Mouse (Mus musculus) thymus, adult 2 months (tissue): ENCODE results near the gene Gm17402. TPM values are rescaled to one million over a fixed set of nuclear protein-coding genes. Genes with fewer than 3 reads are reported as not detected.
A peak's percentile ranks its signal among the peaks of the same experiment; 100 is the strongest.

ENCODE experiments used
- DNase-seq: peaks from one replicate; pipeline ENCODE4 v3.0.0; 2021
- H3K27ac ChIP-seq: fragments of 200-500 bp; 2 replicates; pipeline ENCODE4 v1.5.1; 2012; ENCODE audit warnings: low read length, control low read depth; ENCODE audit not compliant: control insufficient read depth, insufficient read depth
- H3K27me3 ChIP-seq: fragments of 200-500 bp; 2 replicates; pipeline ENCODE4 v1.6.1; 2012; ENCODE audit warnings: mild to moderate bottlenecking, low read length, moderate library complexity, mixed read lengths; ENCODE audit not compliant: control insufficient read depth, insufficient read depth
- H3K36me3 ChIP-seq: fragments of 200-500 bp; 2 replicates; pipeline ENCODE4 v1.6.1; 2012; ENCODE audit warnings: mild to moderate bottlenecking, low read length, moderate library complexity; ENCODE audit not compliant: control insufficient read depth, insufficient read depth
- H3K4me1 ChIP-seq: fragments of 200-500 bp; replicated peaks from 2 replicates; pipeline ENCODE4 v1.6.1; 2012; ENCODE audit warnings: low read length; ENCODE audit not compliant: control insufficient read depth, insufficient read depth
- H3K4me3 ChIP-seq: fragments of 200-500 bp; 2 replicates; pipeline ENCODE4 v1.5.1; 2012; ENCODE audit warnings: mild to moderate bottlenecking, low read length, control low read depth, moderate library complexity; ENCODE audit not compliant: control insufficient read depth, insufficient read depth
- CTCF ChIP-seq: fragments of 200-500 bp; IDR thresholded peaks from 2 replicates; pipeline ENCODE4 v1.5.1; 2012; ENCODE audit warnings: mild to moderate bottlenecking, control low read depth, low read length, moderate library complexity, borderline replicate concordance; ENCODE audit not compliant: control insufficient read depth, poor library complexity, insufficient read depth; ENCODE audit errors: extremely low read depth
- POLR2A ChIP-seq: fragments of 200-500 bp; IDR thresholded peaks from 2 replicates; pipeline ENCODE4 v1.6.1; 2012; ENCODE audit warnings: mild to moderate bottlenecking, low read length, control low read depth, moderate library complexity; ENCODE audit not compliant: control insufficient read depth, poor library complexity, insufficient read depth; ENCODE audit errors: extremely low read depth
- WGBS: fragments of 180-500 bp; shearing (Covaris S2); methylation state at CpG from one replicate; pipeline ENCODE4 v1.1.7; 2018; 5-methylcytosine and 5-hydroxymethylcytosine counted together
- polyA plus RNA-seq: library from polyadenylated mRNA; depleted of rRNA; stranded (reverse); fragments of >200 nt; gene quantifications from 2 replicates; pipeline ENCODE4 v1.2.3, GENCODE M21; 2012

Gene Gm17402
- polyA plus RNA-seq, 1 experiment = not detected

DNA sequence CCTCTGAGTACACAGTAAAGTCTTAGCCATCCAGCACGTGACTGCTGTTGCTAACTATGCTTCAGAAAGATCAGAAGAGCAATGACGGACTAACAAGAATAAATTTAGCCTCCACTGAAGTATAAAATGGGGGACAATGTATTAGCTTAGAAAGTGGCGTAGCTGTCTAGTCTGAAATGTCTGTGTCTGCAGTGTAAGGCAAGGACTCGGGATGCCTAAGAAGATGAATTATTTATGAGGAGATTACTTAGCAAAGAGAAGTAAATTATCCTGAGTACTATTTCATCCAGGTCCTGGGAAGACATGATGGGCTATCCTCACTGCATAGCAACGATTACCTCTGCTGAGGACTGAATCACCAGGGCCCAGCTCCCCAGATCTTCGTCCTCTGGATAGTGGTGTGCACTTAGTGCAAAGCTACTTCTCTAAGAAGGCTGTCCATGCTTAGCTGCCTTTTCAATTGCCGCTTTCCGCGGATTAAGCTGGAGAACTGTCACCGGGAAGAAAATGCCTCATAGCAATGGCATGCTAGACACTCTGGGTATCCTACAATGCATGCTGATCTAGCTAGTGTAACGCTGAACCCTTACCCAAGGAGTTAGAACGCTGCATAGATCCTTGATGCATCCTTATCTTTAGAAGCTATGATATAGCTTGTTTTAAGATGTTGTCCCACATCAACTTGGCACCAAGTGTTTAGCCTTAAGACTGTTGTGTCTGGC lies 23.4 kb downstream of the Gm17402 start:
- no peak overlapping the region for H3K27ac ChIP-seq
- H3K4me3 ChIP-seq = no peak overlapping the region
- no peaks in the 10 kb centered on the region for H3K27me3 ChIP-seq
- H3K4me1 ChIP-seq = peaks cover 4% of the 10 kb centered on the region
- DNase-seq = no peak
- TF ChIP-seq CTCF (no peak), POLR2A (no peak)
- WGBS = 92% methylated on average over 12 of the region's 12 CpGs
- H3K36me3 ChIP-seq = no peaks in the 10 kb centered on the region

DNA sequence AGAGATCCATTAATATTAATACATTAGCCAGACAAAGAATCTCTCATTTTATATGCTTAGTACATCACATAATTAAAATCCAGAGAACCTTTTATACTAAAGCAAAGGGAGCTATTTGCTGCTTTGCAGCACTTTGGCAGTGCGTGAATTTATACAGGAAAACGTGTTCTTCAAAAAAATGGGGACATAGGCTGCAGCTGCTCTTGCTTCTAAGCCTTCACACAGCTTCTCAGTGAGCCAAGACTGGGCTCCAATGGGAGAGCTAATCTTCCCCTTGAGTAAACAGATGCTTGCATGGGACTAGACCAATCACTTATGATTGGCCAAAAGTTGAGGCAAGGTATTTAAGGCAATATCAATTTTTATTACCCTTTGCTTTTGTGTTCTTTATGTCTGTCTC lies 28.3 kb downstream of the Gm17402 start:
- Histone ChIP-seq H3K36me3 (no peaks in the 10 kb centered on the region), H3K4me1 (no peaks in the 10 kb centered on the region), H3K27me3 (no peaks in the 10 kb centered on the region), H3K27ac (no peak overlapping the region), H3K4me3 (no peak overlapping the region)
- 90% methylated on average over 2 of the region's 2 CpGs for WGBS
- no peak for DNase-seq
- TF ChIP-seq CTCF (no peak), POLR2A (no peak)

DNA sequence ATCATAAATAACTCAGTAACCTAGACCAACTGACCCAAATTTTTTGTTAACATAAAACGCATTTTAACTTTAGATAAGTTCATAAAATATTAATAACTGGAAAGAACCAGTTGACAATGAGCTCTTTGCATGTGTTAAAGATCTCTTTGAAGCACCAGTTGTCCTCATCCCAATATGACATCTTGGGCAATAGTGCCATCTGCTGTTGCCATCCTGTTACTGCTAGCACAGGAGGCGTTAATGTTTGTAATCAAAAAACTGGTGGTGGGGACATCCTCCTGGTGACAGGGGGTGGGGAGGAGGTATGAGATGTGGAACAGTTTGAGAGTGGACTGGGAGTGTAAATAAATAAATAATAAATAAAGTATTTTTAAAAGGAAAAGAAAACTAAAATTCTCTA lies 30.4 kb downstream of the Gm17402 start:
- Histone ChIP-seq H3K36me3 (no peaks in the 10 kb centered on the region), H3K27me3 (no peaks in the 10 kb centered on the region), H3K27ac (no peak overlapping the region), H3K4me3 (no peak overlapping the region), H3K4me1 (no peaks in the 10 kb centered on the region)
- 49% methylated on average over 2 of the region's 2 CpGs for WGBS
- no peak for TF ChIP-seq POLR2A
- TF ChIP-seq CTCF = no peak
- peak; percentile 55 for DNase-seq

DNA sequence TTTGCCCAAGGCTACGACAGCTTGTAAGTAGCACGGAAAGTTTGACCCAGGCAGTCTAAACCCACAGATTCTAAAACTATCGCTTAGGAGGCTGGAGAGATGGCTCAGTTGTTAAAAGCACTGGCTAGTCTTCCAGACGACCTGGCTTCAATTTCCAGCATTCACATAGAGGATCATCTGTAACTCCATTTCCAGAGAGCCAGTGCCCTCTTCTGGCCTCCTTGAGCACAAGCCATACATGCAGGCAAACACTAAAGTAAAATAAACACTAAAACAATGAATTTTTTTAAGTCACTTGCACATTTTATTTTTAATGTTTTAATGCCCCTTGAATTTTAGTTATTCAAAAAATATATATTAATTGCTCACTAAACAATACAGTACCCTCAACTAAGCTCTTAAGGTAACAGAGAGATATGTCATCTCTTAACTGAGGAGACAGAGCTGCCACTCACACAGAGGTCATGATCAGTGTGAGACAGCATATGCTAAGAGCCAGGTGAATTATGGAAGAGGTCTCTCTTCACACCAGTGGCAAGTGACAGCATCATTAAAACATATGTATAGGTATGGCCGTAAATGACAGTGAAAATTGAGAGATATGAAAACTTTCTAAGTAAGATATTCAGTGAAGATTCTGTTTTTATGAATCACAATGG lies 31.8 kb downstream of the Gm17402 start:
- Histone ChIP-seq H3K27ac (no peak overlapping the region), H3K36me3 (no peaks in the 10 kb centered on the region), H3K4me3 (no peak overlapping the region), H3K4me1 (no peaks in the 10 kb centered on the region), H3K27me3 (no peaks in the 10 kb centered on the region)
- WGBS = 89% methylated on average over 5 of the region's 5 CpGs
- no peak for DNase-seq
- TF ChIP-seq CTCF (no peak), POLR2A (no peak)

DNA sequence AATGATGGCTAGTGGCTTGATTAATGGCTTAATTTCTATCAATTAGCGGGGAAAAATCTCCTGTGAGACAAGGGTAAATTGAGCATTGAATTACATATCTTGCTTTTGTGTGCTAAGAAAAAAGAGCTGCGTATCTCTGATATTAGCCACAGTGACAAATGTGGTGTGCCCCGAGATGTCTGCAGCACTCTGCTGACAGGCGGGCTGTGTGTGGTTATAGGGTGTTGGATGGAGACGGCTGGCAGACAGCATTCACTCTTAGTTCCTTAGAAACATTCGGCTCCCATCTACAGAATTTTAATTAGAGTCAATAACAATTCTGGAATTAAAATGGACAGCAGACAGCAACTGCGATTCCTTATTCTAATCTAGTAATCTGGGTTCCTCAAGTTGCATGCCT lies 34.0 kb downstream of the Gm17402 start:
- Histone ChIP-seq H3K4me1 (no peaks in the 10 kb centered on the region), H3K27ac (no peak overlapping the region), H3K4me3 (no peak overlapping the region), H3K27me3 (no peaks in the 10 kb centered on the region), H3K36me3 (no peaks in the 10 kb centered on the region)
- WGBS = 93% methylated on average over 7 of the region's 7 CpGs
- DNase-seq = no peak
- TF ChIP-seq POLR2A = no peak

DNA sequence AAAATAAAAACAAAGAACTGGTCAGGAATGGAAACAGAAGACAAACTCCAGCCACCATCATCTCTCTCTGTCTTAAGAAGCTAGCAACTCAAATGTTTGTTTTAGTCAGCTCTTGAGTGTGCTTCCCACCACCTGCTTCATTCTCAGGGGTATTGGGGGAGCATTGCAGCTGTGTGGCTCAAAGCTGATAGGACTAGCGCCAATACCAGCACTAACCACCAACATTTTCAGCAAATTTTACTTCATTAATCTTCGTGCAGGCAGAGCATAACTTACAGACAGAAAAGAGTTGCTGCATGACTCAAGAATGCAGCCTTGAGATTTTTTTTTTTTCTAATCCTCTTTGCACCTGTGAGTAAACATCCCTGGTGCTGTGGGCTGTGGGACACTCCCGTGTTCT lies 35.4 kb downstream of the Gm17402 start:
- H3K4me1 ChIP-seq = no peaks in the 10 kb centered on the region
- no peak overlapping the region for H3K4me3 ChIP-seq
- H3K27ac ChIP-seq = no peak overlapping the region
- WGBS = 74% methylated on average over 3 of the region's 3 CpGs
- TF ChIP-seq CTCF (no peak), POLR2A (no peak)
- no peak for DNase-seq
- H3K36me3 ChIP-seq = no peaks in the 10 kb centered on the region
- H3K27me3 ChIP-seq = no peaks in the 10 kb centered on the region
